Mouse (Mus musculus) right cerebral cortex, adult 2 months (tissue): ENCODE results near the gene Gm30302.

Experiments used
- DNase-seq, 2 experiments: peaks; one replicate each; pipeline ENCODE4 v3.0.0; 2021 to 2022; ENCODE audit warnings: low spot score in 2 of 2

Gene Gm30302

GRCm38 (mm10) chr13:49738011-49738410, 60.8 kb downstream of the Gm30302 start:
- DNase-seq, result no peak

- DNase-seq, result no peak
Observed at GRCm38 (mm10) chr13:49736430-49736829, 62.4 kb downstream of the Gm30302 start.
